In the genomic region with DNA sequence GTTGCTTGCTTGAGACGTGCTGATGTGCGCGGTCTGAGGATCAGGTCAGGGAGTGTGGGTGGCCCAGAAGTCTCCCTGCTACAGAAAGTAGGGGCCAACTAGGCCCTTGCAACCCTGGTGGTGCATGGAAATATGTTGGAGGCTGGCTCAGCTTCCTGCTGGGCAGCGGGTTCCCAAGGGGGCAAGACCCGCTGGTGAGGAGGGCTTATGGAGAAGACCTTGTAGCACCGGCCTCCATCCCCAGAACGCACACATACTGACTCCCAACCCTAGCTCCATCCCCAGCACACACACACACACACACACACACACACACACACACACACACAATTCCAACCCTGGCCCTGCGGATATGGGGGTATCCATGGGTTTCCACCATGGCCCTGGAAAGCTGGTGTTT, we compare ENCODE assay signal across 8 mouse cellular contexts. TPM values are rescaled to one million over a fixed set of nuclear protein-coding genes. Genes with fewer than 3 reads are reported as not detected.
A peak's percentile ranks its signal among the peaks of the same experiment; 100 is the strongest.
DNase-seq lines count a peak whose midpoint lies in the region; ATAC-seq and TF ChIP-seq lines count a peak whose summit lies in the region.

No protein-coding gene starts in this region.

- peak overlapping the region; percentile 100 for H3K27ac ChIP-seq in kidney, embryonic 16.5 days (ENCODE audit: low read length)
- H3K27ac ChIP-seq in heart, embryonic 15.5 days, result peak overlapping the region; percentile 93
- H3K27ac ChIP-seq in midbrain, embryonic 10.5 days (replicated peaks), result peak overlapping the region; percentile 96

- H3K27me3 ChIP-seq in kidney, embryonic 16.5 days (ENCODE audit: insufficient read depth, low read length), result no peaks in the 10 kb centered on the region; the same call in 1 of the 2 replicates
- H3K27me3 ChIP-seq in heart, embryonic 15.5 days, result peaks cover 10% of the 10 kb centered on the region; the same call in 1 of the 2 replicates
- peaks cover 41% of the 10 kb centered on the region for H3K27me3 ChIP-seq in midbrain, embryonic 10.5 days (ENCODE audit: low read depth, poor library complexity, severe bottlenecking)

- H3K9me3 ChIP-seq in kidney, embryonic 16.5 days (ENCODE audit: low read length), result no peaks in the 10 kb centered on the region
- no peaks in the 10 kb centered on the region for H3K9me3 ChIP-seq in heart, embryonic 15.5 days (replicated peaks)
- no peaks in the 10 kb centered on the region for H3K9me3 ChIP-seq in midbrain, embryonic 10.5 days (replicated peaks)

- no peak for TF ChIP-seq CTCF in brain, embryonic 14.5 days (IDR thresholded peaks at IDR 0.05; ENCODE audit: borderline replicate concordance, extremely low read depth, insufficient read depth, insufficient read length)

- intact Hi-C loops in gastrocnemius, postnatal 36 days (cut with DNase I), result loop anchor here (5.0 kb wide), 1 partner anchor 121 kb away; no protein-coding TSS in a partner anchor

- no peak for ATAC-seq in kidney, embryonic 16.5 days (ENCODE audit: low FRiP score, low TSS enrichment)
- no peak for ATAC-seq in heart, embryonic 15.5 days (replicated peaks; ENCODE audit: insufficient number of reproducible peaks, insufficient read depth, low FRiP score, low read depth)
- no peak for ATAC-seq in inflammation-experienced regulatory T-cells, adult 6 months

- TF ChIP-seq POLR2A in brain, embryonic 14.5 days (IDR thresholded peaks at IDR 0.05; ENCODE audit: borderline replicate concordance, extremely low read depth, insufficient read depth, insufficient read length, poor library complexity, severe bottlenecking), result no peak

- H3K4me2 ChIP-seq in kidney, embryonic 16.5 days (replicated peaks; ENCODE audit: low read depth, low read length), result peak overlapping the region; percentile 99
- peak overlapping the region; percentile 93 for H3K4me2 ChIP-seq in heart, embryonic 15.5 days

- peak overlapping the region; percentile 98 for H3K4me3 ChIP-seq in kidney, embryonic 16.5 days (ENCODE audit: low read length)
- peak overlapping the region; percentile 88 for H3K4me3 ChIP-seq in heart, embryonic 15.5 days
- peak overlapping the region; percentile 97 for H3K4me3 ChIP-seq in midbrain, embryonic 10.5 days

- no peaks in the 10 kb centered on the region for H3K36me3 ChIP-seq in kidney, embryonic 16.5 days (ENCODE audit: insufficient read depth, low read length)
- H3K36me3 ChIP-seq in heart, embryonic 15.5 days, result no peaks in the 10 kb centered on the region
- no peaks in the 10 kb centered on the region for H3K36me3 ChIP-seq in midbrain, embryonic 10.5 days

- H3K4me1 ChIP-seq in kidney, embryonic 16.5 days (ENCODE audit: insufficient read depth, low read length), result peaks cover 46% of the 10 kb centered on the region
- H3K4me1 ChIP-seq in heart, embryonic 15.5 days (replicated peaks), result peaks cover 45% of the 10 kb centered on the region
- H3K4me1 ChIP-seq in midbrain, embryonic 10.5 days, result peaks cover 59% of the 10 kb centered on the region

- WGBS in kidney, embryonic 16.5 days, result 11% methylated on average over 8 of the region's 8 CpGs
- 27% methylated on average over 8 of the region's 8 CpGs for whole genome bisulfite sequencing in heart, embryonic 15.5 days
- WGBS in midbrain, embryonic 10.5 days, result 1% methylated on average over 7 of the region's 8 CpGs

- H3K9ac ChIP-seq in kidney, embryonic 16.5 days (replicated peaks; ENCODE audit: low read length), result peak overlapping the region; percentile 100
- no peak overlapping the region; the same call in 1 of the 2 replicates for H3K9ac ChIP-seq in heart, embryonic 15.5 days

- DNase-seq in kidney, adult 9 months, result no peak
- peak; percentile 54 for DNase-seq in brain, embryonic 14.5 days (ENCODE audit: low read depth)
- DNase-seq in midbrain, embryonic 10.5 days (ENCODE audit: low spot score), result peak; percentile 56
- DNase-seq in frontal cortex, postnatal 10 days (ENCODE audit: low spot score in 2 of 2), result no peak
- no peak for DNase-seq in gastrocnemius, postnatal 36 days

RNA-seq across cellular contexts. Expression of a gene that starts 3.0 kb away (rescaled TPM):
- 2.2 and 2.9 TPM in 2 replicates for polyA plus RNA-seq in kidney, embryonic 16.5 days (2015; fragmentation: Nextera tagmentation; extraction: Ambion mirVana)
- 26.1 and 37.9 TPM in 2 replicates for polyA plus RNA-seq in brain, embryonic 14.5 days (2012; rRNA removed)
- 1.7 and 2.0 TPM in 2 replicates for polyA plus RNA-seq in heart, embryonic 15.5 days (2015; fragmentation: Nextera tagmentation; extraction: Ambion mirVana)
- 2.0 and 2.3 TPM in 2 replicates for polyA plus RNA-seq in midbrain, embryonic 10.5 days (2016; fragmentation: Nextera tagmentation; extraction: Ambion mirVana)
- polyA plus RNA-seq in inflammation-experienced regulatory T-cells, adult 6 months (2017; shearing (Covaris generic)), result not detected
- total RNA-seq in gastrocnemius, postnatal 36 days (2021), result 1 to 10 TPM; 1.7 TPM

RNA-seq across cellular contexts. Expression of a gene that starts 55.2 kb away (rescaled TPM):
- 184 and 191 TPM in 2 replicates for polyA plus RNA-seq in kidney, embryonic 16.5 days (2015; fragmentation: Nextera tagmentation; extraction: Ambion mirVana)
- 151 and 152 TPM in 2 replicates for polyA plus RNA-seq in brain, embryonic 14.5 days (2012; rRNA removed)
- 102 and 119 TPM in 2 replicates for polyA plus RNA-seq in heart, embryonic 15.5 days (2015; fragmentation: Nextera tagmentation; extraction: Ambion mirVana)
- 151 and 152 TPM in 2 replicates for polyA plus RNA-seq in midbrain, embryonic 10.5 days (2016; fragmentation: Nextera tagmentation; extraction: Ambion mirVana)
- 10 to 100 TPM; 36.5 to 78.0 (median 49.8) TPM for polyA plus RNA-seq in inflammation-experienced regulatory T-cells, adult 6 months (2017; shearing (Covaris generic))
- total RNA-seq in gastrocnemius, postnatal 36 days (2021), result 10 to 100 TPM; 55.1 to 58.9 TPM

RNA-seq across cellular contexts. Expression of a gene that starts 55.4 kb away (rescaled TPM):
- polyA plus RNA-seq in kidney, embryonic 16.5 days (2015; fragmentation: Nextera tagmentation; extraction: Ambion mirVana), result 40.9 and 44.2 TPM in 2 replicates
- polyA plus RNA-seq in brain, embryonic 14.5 days (2012; rRNA removed), result 28.3 and 31.3 TPM in 2 replicates
- polyA plus RNA-seq in heart, embryonic 15.5 days (2015; fragmentation: Nextera tagmentation; extraction: Ambion mirVana), result 108 and 109 TPM in 2 replicates
- polyA plus RNA-seq in midbrain, embryonic 10.5 days (2016; fragmentation: Nextera tagmentation; extraction: Ambion mirVana), result 22.5 and 23.7 TPM in 2 replicates
- 1 to 10 TPM; 1.8 to 2.6 (median 1.9) TPM for polyA plus RNA-seq in inflammation-experienced regulatory T-cells, adult 6 months (2017; shearing (Covaris generic))
- total RNA-seq in gastrocnemius, postnatal 36 days (2021), result 100 to 1,000 TPM; 356 to 381 TPM

Comparison
In these comparisons a context has a peak if more than half of its experiments do, and no peak if none do; other contexts are left out.
1. DNase-seq: peak in brain, embryonic 14.5 days (single experiment) and midbrain, embryonic 10.5 days (single experiment); none in kidney, adult 9 months (single experiment), frontal cortex, postnatal 10 days (0 of 2) and gastrocnemius, postnatal 36 days (0 of 2).
2. Peak in every context shown above with its lines, with median percentiles within 50 percentile points of each other: H3K27ac ChIP-seq and H3K4me3 ChIP-seq.